Mouse (Mus musculus) forelimb bud, embryonic 11.5 days (tissue): ENCODE results near the gene Galnt18.

Source experiments
- DNase-seq: peaks from one replicate; pipeline ENCODE4 v3.0.0-alpha.2; 2012; ENCODE audit warnings: low read depth, low spot score

Galnt18 gene

GRCm38 (mm10) chr7:111713828-111714600 lies 65.8 kb downstream of the Galnt18 start:
- DNase-seq: no peak

DNA sequence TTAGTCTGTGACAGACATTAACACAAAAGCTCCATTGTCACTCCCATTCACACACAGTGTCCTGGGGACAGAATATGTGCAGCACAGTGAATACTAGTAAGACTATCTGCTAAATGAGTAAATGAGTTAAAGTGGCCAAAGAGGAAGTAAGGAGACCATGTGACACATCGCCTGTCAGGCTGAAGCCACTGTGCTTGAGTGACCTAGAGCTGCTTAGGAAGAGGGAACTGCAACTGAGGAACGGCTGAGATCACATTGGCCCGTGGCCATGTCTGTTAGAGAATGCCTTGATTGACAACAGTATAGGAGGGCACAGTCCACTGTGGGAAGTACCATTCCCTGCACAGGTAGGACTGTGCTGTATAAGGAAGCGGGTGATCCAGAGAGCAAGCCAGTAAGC lies 67.0 kb downstream of the Galnt18 start:
- no peak for DNase-seq

- DNase-seq: no peak
These were observed 68.5 kb downstream of the Galnt18 start for GRCm38 (mm10) chr7:111711045-111711808.

DNA sequence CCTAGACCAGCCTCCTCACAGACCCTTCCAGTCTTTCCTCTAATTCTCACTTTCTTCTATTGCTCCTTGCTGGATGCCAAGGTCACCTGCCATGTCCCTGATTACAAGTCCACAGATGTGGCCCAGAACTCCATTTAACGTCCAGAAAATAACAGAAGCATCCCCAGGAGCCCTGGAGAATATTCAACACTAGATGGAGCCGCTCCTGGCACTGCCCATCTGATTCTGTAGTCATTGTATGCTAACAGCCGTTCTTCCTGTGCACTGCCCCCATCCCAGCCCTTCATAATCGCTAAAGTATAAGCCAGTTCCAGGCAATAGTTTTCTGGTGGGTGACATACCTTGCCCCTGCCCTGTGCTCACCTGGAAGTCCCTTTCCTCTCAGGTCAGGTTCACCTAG lies 69.5 kb downstream of the Galnt18 start:
- no peak for DNase-seq

DNA sequence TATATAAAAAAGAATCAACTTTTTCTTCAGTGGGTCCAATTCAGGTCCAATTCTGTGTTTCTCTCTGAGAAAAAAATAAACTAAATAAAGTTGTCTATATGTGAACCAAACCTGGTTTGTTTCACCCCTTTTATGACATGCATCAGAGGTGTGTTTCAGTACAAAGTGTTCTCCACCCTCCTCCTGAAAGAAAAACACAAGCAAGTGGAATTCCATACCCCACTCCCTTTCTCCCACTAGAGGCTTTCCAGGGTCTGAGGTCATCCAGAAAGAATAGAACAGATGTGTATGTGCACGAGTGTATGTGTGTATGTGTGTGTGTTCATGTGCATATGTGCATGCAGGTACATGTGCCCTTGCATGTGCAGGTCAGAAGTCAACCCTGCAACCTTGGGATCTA lies 71.2 kb downstream of the Galnt18 start:
- DNase-seq: no peak

GRCm38 (mm10) chr7:111702961-111703360 lies 76.8 kb downstream of the Galnt18 start:
- no peak for DNase-seq

DNA sequence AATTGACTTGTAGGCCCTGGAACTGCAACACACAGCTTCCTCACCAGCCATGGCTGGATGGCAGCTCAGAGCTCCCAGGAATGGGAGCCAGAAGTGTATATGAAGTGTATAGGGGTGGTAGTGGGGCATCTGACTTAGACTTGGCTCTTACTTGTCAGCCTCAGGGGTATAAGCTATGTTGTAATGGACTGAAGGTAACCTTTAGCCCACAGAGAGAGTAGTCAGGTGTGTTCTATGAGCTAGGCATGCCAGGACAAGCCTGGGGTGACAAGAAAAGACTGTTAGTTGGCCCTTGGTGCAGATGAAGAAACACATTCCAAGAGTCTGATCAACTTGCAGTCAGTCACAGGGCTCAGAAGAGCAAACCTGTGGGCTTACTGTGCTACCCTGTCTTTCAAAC lies 78.0 kb downstream of the Galnt18 start:
- no peak for DNase-seq

DNA sequence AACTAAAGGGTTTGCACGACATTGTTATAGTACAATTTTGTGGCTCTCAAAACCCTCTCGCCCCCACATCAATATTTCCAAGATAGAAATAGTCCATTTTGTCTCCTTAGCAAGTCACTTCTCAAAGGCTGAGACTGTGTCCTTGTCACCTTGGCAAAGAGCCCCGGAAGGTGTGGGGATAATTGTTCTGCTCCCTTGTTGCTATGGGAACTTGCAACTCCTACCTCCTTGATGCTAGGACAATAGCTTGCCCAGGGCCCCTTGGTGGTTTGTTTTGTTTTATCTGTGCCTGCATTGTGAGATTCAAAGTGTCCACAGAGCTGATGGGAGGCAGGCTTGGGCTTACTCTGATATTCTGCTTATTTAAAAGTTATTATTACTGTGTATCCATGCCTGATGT lies 80.3 kb downstream of the Galnt18 start:
- no peak for DNase-seq

DNA sequence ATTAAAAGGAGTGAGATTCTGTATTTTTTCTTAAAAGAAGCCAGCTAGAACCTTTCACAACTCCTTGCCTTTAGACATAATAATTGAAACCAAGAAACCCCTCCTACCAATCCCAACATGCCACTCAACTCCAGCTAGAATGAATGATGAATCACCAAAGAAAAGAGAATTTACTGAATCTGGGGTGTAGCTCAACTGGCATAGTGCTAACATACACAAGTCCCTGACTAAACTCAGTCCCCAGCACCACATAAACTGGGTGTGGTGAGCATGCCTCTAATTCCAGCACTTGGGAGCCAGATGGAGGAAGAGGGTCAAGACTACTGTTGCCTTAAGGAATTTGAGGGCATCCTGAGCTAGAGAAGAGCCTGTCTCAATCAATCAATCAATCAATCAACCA lies 83.6 kb downstream of the Galnt18 start:
- no peak for DNase-seq

GRCm38 (mm10) chr7:111694312-111694711 lies 85.5 kb downstream of the Galnt18 start:
- no peak for DNase-seq

DNA sequence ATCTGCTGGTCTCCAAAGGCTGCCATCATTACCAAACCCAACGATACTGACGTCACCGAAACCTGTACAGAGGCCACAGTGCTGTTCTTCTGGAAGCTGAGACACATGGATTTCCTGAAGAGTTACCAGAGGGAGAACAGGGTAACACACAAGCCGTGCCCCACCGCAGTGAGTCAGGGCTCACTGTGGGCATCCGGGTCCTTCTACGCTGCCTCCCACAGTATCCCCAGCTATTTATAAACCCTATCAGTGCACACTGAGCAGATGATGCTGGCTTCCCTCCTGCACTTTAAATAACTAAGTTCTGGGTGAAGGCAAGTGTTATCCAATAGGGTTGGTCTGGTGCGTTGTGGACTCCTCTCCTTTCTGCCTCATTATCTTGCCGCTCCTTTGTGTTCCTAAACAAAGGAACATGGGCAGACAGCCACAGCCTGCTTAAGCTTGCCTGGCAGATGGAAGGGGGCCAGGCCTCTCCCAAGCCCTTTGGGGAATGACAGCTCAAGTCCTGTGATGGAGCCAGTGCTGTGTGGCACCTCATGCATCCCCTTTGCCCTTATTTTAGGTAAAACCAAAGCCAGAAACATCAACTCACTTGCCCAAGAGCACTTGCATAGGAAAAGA lies 87.0 kb downstream of the Galnt18 start:
- DNase-seq: no peak

DNA sequence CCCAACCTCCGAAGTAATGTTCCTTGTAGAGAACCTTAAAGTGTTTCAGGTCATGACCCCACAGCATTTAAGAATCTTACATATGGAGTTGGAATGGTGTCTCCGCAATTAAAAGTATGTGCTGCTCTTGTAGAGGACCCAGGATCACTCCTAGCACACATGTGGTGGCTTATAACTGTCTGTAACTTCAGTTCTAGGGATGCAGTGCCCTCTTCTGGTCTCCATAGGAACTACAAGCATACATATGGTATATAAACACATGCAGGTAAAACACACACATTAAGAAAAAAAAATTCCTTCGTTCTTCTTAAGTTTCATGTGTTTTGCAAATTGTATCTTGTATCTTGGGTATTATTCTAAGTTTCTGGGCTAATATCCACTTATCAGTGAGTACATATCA lies 99.7 kb downstream of the Galnt18 start:
- no peak for DNase-seq

- DNase-seq: no peak
These were observed 103.3 kb downstream of the Galnt18 start for GRCm38 (mm10) chr7:111676483-111676882.

GRCm38 (mm10) chr7:111672467-111672866 lies 107.3 kb downstream of the Galnt18 start:
- DNase-seq: no peak

DNA sequence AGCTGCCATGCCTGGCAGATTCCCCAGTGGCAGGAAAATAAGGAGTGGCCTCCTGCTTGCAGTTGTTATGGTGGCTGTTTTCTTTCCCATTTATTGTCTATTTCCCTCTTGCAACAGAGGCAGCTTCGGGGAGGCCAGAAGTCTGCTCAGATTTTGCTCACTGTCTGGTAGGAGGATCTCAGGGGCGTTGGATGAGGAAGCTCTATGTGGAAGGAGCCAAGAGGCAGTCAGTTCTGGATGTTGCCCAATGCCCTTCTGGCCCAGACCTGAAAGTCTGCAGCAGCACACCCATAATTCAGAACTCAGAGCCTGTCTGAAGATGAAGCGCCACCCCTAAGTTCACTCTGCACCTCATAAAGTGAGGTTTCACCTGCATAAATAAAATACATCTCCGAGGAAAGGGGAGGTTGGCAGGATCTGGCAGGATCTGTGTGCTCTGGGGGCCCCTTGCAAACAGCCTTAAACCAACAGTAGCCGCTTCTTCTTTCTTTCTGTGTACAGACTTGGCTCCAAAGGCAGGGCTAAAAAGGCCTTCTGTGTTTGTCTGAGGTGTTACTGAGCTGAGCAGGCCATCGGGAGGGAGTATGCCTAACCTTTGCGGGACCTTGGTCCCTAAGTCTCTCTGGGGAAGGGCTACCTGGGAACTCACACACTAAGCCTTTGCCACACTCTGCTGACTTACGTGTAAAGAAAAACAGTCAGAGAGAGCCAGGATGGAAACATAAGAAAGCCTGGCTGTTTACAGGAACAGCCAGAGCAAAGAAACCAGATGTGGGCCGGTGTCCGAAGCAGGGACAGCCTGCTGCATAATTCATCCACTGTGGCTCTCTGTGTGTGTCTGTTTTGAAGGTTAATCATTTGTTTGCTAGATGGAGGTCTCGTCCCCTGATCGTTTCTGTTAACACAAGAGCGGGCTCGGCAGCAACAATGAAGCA lies 116.4 kb downstream of the Galnt18 start:
- DNase-seq: peak; percentile 24

GRCm38 (mm10) chr7:111658579-111658978 lies 121.2 kb downstream of the Galnt18 start:
- DNase-seq: no peak

GRCm38 (mm10) chr7:111655002-111655401 lies 124.8 kb downstream of the Galnt18 start:
- DNase-seq: no peak

- no peak for DNase-seq
These were observed 125.3 kb downstream of the Galnt18 start for GRCm38 (mm10) chr7:111654526-111654925.

DNA sequence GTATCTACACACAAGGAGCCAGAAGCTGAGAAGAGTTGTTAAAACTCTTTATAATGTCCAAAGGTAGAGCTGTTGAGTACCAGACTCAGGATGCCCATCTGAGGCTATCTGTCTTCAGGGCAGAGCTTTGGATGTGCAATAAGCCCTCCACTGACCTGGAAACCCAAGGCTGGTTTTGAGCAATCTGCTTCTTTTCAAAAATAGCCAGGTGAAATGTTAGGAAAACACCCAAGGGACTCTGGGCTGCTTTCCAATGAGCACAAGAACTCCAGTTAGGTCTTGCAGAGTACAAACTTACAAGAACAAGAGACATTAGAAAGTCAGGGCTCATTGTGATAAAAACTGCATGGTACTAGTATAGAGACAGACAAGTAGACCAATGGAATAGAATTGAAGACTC lies 135.4 kb downstream of the Galnt18 start:
- DNase-seq: no peak

GRCm38 (mm10) chr7:111638899-111639298 lies 140.9 kb downstream of the Galnt18 start:
- DNase-seq: no peak

DNA sequence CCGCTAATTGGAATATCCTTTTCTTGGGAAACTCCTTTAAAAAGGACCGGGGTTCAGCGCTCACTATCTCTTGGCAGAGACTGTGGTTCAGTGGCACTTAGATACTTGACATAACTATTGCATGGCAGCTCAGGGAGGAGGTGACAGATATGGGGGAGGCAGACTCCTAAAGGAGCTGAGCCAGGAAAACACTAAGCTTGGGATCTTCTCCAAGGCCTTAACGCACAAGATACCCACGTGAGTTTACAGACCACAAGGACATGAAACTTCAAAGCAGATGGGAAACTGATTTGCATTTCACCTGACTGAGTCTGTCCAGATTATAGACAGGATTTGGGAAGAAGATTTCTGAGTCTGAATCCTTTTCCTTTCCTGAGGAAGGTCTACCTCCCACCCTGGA lies 141.3 kb downstream of the Galnt18 start:
- no peak for DNase-seq
